Mouse (Mus musculus): ENCODE measurements around the gene Hkdc1. TPM values are rescaled to one million over a fixed set of nuclear protein-coding genes. Genes with fewer than 3 reads are reported as not detected.
A peak's percentile ranks its signal among the peaks of the same experiment; 100 is the strongest.
"Not testable (repeated sequence)": the region's sequence is repeated elsewhere in the genome, so short reads cannot be mapped to it uniquely, and the experiment has no call there.

Hkdc1 gene
- not detected for total RNA-seq (2021)
- long read RNA-seq, experiment 1, result 0 reads
- long read RNA-seq, experiment 2, result 0 reads

GRCm38 (mm10) chr10:62422255-62422654, at the start of gene Hkdc1:
Gene Hkdc1 (minus strand): TSS chr10:62422491.
- DNase-seq, result no peak

GRCm38 (mm10) chr10:62471105-62471504, 48.8 kb upstream of the Hkdc1 start:
- no peak for DNase-seq

DNA sequence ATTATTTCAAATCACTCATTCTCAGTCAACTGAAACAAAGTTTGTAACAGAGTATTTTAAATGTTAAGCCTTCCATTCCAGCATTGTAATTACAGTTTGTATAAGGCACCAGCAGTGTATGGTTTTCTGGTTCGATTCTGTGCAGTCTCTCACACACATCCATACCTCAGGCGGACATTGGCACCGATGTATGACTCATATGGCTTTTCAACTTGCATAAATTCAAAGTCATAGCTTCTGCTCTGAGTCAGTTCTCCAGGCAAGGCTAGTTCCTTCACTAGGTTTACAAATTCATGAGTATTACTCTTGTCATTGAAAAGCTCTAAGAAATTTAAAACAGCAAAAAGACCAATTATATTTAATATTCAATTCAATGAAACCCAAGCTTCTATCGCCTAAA, 47.4 kb upstream of the Hkdc1 start:
- no peak for DNase-seq

GRCm38 (mm10) chr10:62461321-62461720, 39.0 kb upstream of the Hkdc1 start:
- no peak for DNase-seq

DNA sequence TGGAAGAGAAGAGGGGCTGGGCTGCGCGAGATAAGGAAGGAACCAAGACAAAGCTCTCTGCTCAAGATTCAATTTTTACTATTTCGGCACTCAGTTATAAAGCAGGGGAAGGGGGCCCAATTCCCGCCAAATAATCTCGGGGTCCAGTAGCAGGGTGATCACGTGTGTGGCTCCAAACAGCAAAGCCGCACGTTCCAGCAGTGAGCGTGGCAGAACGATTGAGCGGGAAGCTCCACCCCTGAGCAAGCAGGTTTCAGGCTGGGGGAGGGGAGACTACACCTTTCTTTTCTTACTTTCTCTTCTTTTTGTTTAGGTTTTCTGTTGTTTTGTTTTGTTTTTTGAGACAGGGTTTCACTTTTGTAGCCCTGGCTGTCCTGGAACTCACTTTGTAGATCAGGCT, 29.7 kb upstream of the Hkdc1 start:
- DNase-seq, result not testable (repeated sequence)

- DNase-seq, result no peak
Measured at GRCm38 (mm10) chr10:62450280-62450640, 28.0 kb upstream of the Hkdc1 start.

GRCm38 (mm10) chr10:62449364-62450279, 27.3 kb upstream of the Hkdc1 start, which contains the start of the genes 4930507D05Rik and Supv3l1:
Gene 4930507D05Rik (plus strand): TSS chr10:62449489.
Gene Supv3l1 (minus strand): TSS chr10:62449738.
- DNase-seq, result peak; percentile 91 to 94

DNA sequence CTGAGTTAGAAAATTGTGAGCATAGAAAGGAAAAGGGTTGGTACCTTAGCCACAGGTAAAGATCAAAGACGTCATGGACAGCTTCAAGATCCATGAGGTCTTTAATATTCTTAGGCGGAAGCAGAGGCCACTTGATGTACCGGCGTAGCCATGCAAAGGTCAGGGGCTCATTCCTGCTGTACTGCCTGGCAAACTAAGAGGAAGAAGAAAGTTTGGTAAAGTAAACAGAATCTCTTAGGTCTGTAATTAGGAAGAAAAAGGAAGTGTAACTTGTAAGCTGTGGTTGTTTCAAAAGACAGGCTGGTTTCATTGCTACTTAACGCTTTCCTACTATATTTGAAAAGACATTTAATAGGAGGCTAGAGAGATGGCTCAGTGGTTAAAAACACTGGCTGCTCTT, 8.1 kb upstream of the Hkdc1 start:
- DNase-seq, result no peak

DNA sequence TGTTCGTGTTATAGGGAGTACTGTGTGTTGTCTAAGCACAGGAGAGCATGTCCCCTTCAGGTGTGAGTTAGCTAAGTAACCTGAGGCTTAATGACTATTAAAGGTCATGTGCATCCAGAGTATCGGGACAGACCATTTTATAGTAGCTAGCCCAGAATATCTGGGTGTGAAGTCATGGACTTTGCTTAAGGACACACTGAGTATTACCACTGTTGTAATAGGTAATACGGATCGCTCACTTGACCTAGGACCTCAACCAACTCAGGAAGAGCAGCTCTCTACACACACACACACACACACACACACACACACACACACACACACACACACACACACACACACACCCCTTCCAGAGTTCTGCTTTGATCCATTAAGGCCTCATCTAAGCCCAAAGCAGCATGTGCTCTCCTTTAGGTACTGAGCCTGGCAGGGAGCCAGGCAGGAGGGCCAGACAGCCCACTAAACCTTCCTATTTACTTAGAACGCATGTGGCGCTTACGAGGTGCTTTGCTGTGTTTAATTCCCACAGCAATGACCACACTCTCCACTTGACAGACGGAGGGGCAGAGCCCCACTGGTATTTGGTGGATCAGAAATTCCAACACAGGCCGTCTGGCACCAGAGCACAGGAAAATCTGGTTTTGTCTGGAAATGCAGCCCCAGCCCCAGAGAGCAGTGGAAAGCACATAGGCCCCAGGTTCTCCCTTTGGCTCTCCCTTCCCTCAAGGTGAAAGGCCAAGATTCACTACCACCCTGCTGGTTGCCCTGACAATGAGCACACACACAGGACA, 3.0 kb upstream of the Hkdc1 start:
- no peak for DNase-seq

DNA sequence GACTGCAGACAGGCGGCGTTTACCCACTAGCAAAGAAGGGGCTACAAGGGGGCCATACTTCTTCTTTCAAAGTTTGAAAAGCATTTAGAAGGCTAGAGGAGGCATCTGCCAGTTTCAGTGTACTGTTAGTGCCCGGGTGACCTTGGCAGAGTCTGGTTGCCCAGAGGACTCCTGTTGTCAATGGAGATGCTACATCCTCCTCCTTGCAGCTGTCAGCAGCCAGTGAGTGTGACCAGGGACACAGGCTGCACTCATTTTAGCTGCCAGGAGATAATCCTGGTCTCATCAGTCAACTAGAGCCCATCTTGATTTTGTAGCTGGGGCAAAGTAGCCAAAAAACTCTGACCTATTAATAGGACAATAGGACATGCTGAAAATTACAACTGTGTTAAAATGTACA, 1.2 kb downstream of the Hkdc1 start:
- no peak for DNase-seq

DNA sequence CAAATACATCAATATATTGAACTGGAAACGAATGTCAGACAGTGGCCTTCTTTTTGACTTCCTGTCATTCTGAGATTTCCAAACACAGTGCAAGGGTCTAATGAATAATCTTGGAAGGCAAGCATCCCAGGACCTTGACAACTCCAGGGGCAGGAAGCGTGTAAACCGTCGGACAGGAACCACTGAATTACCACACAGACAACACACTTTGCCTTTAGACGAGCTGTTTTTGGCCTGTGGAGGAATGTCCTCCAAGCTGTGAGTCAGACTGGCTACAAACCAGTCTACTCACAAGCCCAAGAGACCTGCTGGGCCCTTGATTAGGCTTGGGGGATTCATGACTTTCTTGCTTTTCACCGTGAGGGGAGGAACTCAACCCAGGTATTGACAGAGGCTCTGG, 1.9 kb downstream of the Hkdc1 start:
- no peak for DNase-seq

DNA sequence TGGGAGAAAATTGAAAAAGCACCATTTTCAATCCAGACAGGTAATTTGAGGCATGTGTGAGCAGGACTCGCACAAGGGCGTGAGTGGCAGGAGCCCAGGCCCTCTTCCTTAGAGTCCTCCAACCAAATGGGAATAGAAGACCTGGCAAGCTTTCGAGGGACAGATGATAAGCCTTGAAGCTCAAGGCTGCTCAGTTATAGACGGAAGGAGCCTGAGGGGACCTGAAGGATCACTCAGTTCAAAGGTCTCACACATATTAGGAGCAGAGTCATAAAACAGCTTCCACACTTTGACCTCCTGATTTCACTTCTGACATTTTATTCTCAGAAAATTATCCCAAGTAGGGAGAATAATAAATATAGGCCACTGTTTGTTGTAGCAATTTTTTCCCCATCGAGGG, 2.9 kb downstream of the Hkdc1 start:
- no peak for DNase-seq

- no peak for DNase-seq
Measured at GRCm38 (mm10) chr10:62418831-62419356, 3.4 kb downstream of the Hkdc1 start.

DNA sequence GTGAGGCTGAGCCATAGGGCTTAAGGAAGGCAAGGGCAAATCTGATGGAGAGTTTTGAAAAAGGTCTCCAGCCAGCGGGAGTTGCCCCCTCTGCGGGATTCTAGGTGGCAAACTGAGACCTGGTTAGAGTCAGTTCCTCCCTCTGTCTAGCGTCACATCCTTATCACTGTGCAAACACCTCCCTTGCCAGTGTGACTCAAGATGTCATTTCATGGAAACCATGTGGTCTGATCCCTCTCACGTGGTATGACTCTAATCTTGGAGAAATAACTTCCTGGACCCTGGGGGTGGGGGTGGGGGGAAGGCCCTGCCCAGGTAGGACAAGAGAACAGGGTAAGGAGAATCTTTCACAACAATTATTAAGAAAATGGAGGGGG, 8.7 kb downstream of the Hkdc1 start:
- DNase-seq, result no peak

DNA sequence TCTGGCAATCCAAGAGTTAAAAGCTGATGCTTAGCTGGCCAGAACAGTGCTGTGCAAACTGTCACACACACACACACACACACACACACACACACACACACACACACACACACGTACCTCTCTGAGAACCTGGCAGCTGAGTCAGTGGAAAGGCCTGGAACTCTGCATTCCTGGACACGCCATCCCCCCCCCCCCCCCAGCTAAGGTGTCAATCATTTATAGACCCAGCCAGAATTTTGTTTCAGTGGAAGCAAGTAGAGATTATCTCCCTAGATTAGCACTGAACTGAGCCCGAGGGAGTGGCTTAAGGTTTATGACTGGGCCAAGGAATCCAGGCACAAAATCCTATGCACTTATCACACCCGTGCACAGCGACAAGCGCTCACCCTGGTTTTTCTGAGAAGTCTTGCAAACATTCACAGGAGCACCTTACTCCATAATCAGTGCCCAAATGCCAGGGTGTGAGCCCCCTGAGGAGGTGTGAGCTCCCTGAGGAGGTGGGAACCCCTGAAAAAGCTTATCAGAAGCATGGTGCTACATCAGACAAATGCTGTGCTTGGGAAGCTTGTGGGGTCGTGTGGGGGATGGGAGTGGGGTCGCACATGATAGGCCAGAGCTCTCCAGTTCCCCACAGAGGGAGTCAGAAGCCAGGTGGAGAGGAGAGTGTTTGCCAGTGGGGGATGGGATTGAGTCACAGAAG, 9.2 kb downstream of the Hkdc1 start:
- no peak for DNase-seq

DNA sequence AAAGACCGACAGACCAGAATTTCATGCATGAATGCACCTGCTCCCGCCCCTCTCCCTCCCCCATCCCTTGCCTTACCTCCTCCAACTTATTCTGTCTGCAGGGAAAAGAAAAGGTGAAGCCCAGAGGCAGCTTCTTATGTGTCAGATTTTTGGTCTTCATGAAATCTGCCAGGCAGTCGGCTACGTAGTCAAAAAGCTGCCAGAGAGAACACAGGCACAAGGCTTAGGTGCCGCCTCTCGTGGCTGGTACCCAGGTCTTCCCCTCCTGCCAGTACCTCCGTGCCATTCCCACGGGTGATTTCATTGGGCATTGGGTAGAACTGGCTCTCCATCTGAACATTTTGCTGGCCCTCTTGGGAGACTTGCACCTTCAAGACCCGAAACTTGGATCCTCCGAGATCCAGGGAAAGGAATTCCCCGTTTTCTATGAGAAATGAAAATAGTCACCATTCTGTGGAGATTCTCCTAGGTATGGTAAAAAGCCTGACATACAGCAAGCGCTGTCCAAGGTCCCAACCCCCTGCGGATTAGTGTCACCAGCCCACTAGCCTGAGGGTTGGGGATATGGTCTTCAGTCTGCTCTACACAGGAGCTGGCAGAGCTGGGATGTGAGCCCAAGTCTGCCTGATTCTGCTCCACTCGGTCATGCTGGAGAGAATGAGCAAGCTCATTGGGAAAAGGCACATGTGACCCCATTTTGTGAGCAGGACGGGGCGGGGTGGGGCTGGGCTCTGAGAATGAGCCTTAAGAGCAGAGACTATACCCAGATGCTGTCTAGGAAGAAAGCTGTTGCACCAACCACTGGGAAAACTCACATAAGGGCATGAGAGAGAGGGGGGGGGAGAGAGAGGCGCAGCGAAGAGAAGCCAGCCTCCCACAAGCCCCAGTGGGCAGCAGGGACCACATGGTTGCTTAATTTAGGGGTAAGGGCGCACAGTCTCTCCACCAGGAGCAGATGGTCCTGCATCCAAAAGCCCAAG, 10.6 kb downstream of the Hkdc1 start:
- no peak for DNase-seq

GRCm38 (mm10) chr10:62410943-62411342, 11.3 kb downstream of the Hkdc1 start:
- peak; percentile 73 to 79 for DNase-seq

DNA sequence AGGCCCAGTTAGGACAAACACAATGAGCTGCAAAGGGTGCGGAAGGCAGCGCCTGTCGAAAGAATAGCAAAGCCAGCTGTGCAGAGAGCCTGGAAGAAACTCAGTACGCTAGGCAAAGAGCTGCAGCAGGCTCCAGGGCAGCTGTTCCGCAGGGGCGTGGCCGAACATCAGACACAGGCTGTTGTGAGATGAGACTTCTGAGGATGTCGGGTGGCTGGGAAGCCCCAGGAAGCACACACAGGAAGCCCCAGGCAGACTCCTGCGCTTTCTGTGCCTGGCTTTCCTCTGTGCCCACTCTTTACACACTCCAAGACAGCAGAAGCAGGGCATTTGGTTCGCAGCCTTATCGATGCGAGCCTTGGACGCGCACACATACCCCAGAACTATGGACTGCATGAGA, 17.4 kb downstream of the Hkdc1 start:
- DNase-seq, result peak in 1 of 2 experiments; percentile 12

DNA sequence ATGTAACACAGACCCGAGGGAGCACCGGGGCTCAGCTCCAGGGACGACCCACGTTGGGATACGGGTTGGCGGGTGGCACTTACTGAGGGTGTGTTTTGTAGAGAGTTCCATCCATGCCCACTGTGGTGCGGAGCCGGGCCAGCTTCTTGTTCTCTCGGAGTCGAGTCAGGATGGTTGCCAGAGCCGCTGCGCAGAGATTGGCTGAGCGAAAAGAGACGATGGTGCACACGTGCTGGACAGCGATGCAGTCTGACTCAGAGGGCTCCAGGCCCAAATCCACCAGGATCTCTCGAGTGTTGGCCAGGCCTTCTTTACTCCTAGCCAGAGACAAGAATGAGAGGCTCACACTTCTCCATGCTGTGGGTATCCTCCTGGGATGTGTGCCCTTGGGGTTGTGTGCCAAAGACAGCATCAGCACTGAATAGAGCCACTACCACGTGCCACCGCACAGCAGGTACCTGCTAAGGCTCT, 20.6 kb downstream of the Hkdc1 start:
- no peak for DNase-seq

- DNase-seq, result no peak
Measured at GRCm38 (mm10) chr10:62383011-62383410, 39.3 kb downstream of the Hkdc1 start.

GRCm38 (mm10) chr10:62380936-62381335, 41.4 kb downstream of the Hkdc1 start:
- no peak for DNase-seq

Data from adrenal gland, postnatal 36 days (tissue).